Mouse (Mus musculus) thymus, adult 2 months (tissue): ENCODE measurements around the gene Adamts15.

Experiments
- CTCF ChIP-seq: fragments of 200-500 bp; IDR thresholded peaks from 2 replicates; pipeline ENCODE4 v1.5.1; 2012; ENCODE audit warnings: mild to moderate bottlenecking, control low read depth, low read length, moderate library complexity, borderline replicate concordance; ENCODE audit not compliant: control insufficient read depth, poor library complexity, insufficient read depth; ENCODE audit errors: extremely low read depth
- POLR2A ChIP-seq: fragments of 200-500 bp; IDR thresholded peaks from 2 replicates; pipeline ENCODE4 v1.6.1; 2012; ENCODE audit warnings: mild to moderate bottlenecking, low read length, control low read depth, moderate library complexity; ENCODE audit not compliant: control insufficient read depth, poor library complexity, insufficient read depth; ENCODE audit errors: extremely low read depth

GRCm38 (mm10) chr9:30908296-30908690 lies 14.0 kb downstream of the Adamts15 start:
- TF ChIP-seq POLR2A (no peak), CTCF (no peak)
